Mouse (Mus musculus): ENCODE measurements at regions not wholly inside any gene's neighbourhood (a gene's known extent, or its start where the extent isn't known, plus 50 kb on each side); places are given as distances from the start of the nearest gene placed in this dataset.

DNA sequence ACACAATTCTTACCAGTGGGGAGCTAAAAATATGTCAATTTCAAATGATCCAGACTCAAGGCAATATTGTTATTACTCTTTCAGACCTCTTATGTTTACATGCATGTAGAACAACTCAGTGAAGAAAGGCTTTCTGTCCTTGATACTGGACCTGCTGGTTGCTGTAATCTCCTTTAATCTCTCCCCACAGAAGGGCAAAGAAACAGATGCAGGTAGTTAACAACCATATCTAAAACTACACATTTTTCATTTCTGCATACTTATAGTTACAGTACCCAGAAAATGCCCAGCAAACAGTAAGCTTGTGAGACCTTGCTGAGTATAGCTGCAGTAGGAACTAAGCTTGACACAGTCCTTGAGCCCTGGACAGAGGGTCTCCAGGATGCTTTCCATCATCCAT is 585.1 kb upstream of the Stxbp6 start:
- Histone ChIP-seq H3K4me3 (no peak overlapping the region), H3K36me3 (replicated peaks) (no peaks in the 10 kb centered on the region), H3K27ac (replicated peaks) (no peak overlapping the region), H3K27me3 (replicated peaks; ENCODE audit: low read depth, poor library complexity, severe bottlenecking) (no peaks in the 10 kb centered on the region), H3K9me3 (no peaks in the 10 kb centered on the region), H3K4me1 (no peaks in the 10 kb centered on the region)
- DNase-seq (ENCODE audit: low spot score): no peak

DNA sequence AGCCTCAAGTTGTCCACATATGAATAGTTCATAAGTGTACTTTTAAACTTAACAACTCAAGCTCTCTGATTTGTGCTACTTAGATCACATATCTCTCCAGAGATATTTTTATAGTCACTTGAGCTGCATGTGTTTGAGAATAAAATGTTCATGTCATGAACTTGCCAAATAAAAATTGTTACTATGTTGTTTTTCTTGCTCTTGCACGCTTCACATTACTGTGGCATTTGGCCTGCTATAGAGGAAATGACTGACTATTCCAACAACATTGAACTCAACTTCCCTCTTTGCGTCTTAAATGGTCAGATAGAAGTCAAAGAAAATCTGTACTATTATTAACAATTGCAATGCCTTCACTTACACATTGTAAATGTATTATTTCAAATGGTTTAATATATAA is 582.1 kb upstream of the Stxbp6 start:
- no peaks in the 10 kb centered on the region for H3K4me1 ChIP-seq
- no peaks in the 10 kb centered on the region for H3K9me3 ChIP-seq
- no peaks in the 10 kb centered on the region for H3K27me3 ChIP-seq (replicated peaks; ENCODE audit: low read depth, poor library complexity, severe bottlenecking)
- no peaks in the 10 kb centered on the region for H3K36me3 ChIP-seq (replicated peaks)
- DNase-seq (ENCODE audit: low spot score): no peak
- no peak overlapping the region for H3K27ac ChIP-seq (replicated peaks)
- H3K4me3 ChIP-seq: no peak overlapping the region
- WGBS: 84% methylated on average over 2 of the region's 2 CpGs

- Histone ChIP-seq H3K9me3 (no peaks in the 10 kb centered on the region), H3K27ac (replicated peaks) (no peak overlapping the region), H3K4me1 (no peaks in the 10 kb centered on the region), H3K27me3 (replicated peaks; ENCODE audit: low read depth, poor library complexity, severe bottlenecking) (no peaks in the 10 kb centered on the region), H3K4me3 (no peak overlapping the region), H3K36me3 (replicated peaks) (no peaks in the 10 kb centered on the region)
- DNase-seq (ENCODE audit: low spot score): no peak
- 87% methylated on average over 4 of the region's 4 CpGs for WGBS
Observed at GRCm38 (mm10) chr12:45648654-45649053, 574.1 kb upstream of the Stxbp6 start.

DNA sequence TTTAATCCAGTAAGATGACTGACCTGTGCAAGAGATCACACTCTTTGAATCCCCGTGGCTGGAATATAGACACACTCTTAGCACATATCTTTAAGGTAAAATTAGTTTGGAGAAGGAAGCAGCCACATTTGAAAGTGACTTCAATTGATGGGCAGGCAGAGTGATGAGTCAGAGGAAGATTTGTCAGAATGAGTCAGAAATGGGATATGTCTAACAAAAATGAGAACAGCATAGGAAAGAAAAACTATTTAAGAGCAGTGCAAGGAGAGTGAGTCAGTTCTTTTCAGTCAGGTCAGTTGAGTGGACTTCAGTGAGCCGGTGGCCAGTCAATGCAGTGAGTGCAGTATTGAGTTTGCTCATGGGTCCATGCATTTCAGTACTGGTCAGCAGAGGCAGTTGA is 569.7 kb upstream of the Stxbp6 start:
- DNase-seq (ENCODE audit: low spot score): no peak
- Histone ChIP-seq H3K27me3 (replicated peaks; ENCODE audit: low read depth, poor library complexity, severe bottlenecking) (no peaks in the 10 kb centered on the region), H3K9me3 (no peaks in the 10 kb centered on the region), H3K27ac (replicated peaks) (no peak overlapping the region), H3K4me1 (no peaks in the 10 kb centered on the region), H3K4me3 (no peak overlapping the region), H3K36me3 (replicated peaks) (no peaks in the 10 kb centered on the region)
- 90% methylated on average over 2 of the region's 2 CpGs for WGBS

DNA sequence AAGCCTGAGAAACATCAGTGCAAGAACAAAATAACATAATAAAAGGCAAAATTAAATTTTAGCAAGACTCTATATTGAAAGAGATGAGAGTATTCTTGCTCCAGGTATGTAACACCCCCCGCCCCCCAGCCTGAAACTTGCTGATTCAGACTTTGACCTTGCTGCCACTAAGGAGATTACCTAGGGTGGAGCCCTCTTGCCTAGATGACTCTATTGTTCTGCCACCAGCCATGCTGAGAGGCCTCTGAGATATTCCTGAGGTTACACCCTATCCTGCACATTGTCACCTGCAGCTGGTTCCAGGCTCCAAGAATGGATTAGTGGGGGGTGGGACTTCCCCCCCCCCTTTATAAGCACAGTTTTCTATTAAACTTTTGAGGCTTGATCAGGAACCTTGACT is 548.3 kb upstream of the Stxbp6 start:
- DNase-seq (ENCODE audit: low spot score): no peak
- H3K4me3 ChIP-seq: no peak overlapping the region
- no peaks in the 10 kb centered on the region for H3K4me1 ChIP-seq
- no peaks in the 10 kb centered on the region for H3K27me3 ChIP-seq (replicated peaks; ENCODE audit: low read depth, poor library complexity, severe bottlenecking)
- no peaks in the 10 kb centered on the region for H3K9me3 ChIP-seq
- H3K36me3 ChIP-seq (replicated peaks): no peaks in the 10 kb centered on the region
- WGBS: 79% methylated on average over 1 of the region's 1 CpGs
- no peak overlapping the region for H3K27ac ChIP-seq (replicated peaks)

- no peaks in the 10 kb centered on the region for H3K9me3 ChIP-seq
- no peak overlapping the region for H3K27ac ChIP-seq (replicated peaks)
- H3K36me3 ChIP-seq (replicated peaks): no peaks in the 10 kb centered on the region
- no peaks in the 10 kb centered on the region for H3K4me1 ChIP-seq
- DNase-seq (ENCODE audit: low spot score): no peak
- no peak overlapping the region for H3K4me3 ChIP-seq
- no peaks in the 10 kb centered on the region for H3K27me3 ChIP-seq (replicated peaks; ENCODE audit: low read depth, poor library complexity, severe bottlenecking)
Observed at GRCm38 (mm10) chr12:45620056-45620455, 545.5 kb upstream of the Stxbp6 start.

DNA sequence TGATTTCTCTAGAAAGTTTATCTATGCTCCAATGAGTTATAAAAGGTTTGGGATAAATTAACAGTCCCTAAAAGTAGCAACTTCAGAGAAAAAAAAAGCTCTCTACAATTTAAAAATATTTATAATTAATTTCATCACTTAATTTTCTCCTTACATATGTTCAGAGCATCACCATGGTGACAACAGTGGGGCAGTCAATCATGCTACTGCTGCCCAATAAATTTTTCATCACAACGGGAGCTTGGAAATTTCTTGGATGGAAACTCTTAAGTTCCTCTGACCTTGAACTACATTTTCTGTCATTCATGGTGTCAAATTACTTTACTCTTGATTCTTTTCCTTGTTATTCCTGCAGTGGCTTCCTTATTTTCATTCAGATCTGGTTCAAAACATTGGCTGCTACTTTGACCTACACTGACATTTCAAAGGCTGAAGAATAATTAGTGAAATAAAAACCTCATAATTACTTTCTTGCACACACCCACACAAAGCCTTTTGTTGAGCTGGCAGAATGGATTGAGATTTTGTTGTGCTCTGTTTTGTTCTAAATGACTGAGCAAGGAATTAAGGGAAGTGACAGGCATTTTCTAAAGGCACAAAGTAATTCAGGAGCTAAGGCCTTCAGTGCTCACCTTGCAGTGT is 540.1 kb upstream of the Stxbp6 start:
- Histone ChIP-seq H3K36me3 (replicated peaks) (no peaks in the 10 kb centered on the region), H3K4me3 (no peak overlapping the region), H3K4me1 (peaks cover 4% of the 10 kb centered on the region; the same call in 1 of the 2 replicates), H3K9me3 (no peaks in the 10 kb centered on the region), H3K27ac (replicated peaks) (no peak overlapping the region), H3K27me3 (replicated peaks; ENCODE audit: low read depth, poor library complexity, severe bottlenecking) (no peaks in the 10 kb centered on the region)
- DNase-seq (ENCODE audit: low spot score): no peak
- WGBS: 27% methylated on average over 1 of the region's 1 CpGs

- no peak for DNase-seq (ENCODE audit: low spot score)
- H3K4me3 ChIP-seq: no peak overlapping the region
- H3K27ac ChIP-seq (replicated peaks): no peak overlapping the region
- H3K36me3 ChIP-seq (replicated peaks): no peaks in the 10 kb centered on the region
- peaks cover 4% of the 10 kb centered on the region; the same call in 1 of the 2 replicates for H3K4me1 ChIP-seq
- no peaks in the 10 kb centered on the region for H3K27me3 ChIP-seq (replicated peaks; ENCODE audit: low read depth, poor library complexity, severe bottlenecking)
- no peaks in the 10 kb centered on the region for H3K9me3 ChIP-seq
Observed at GRCm38 (mm10) chr12:45614074-45614473, 539.6 kb upstream of the Stxbp6 start.

DNA sequence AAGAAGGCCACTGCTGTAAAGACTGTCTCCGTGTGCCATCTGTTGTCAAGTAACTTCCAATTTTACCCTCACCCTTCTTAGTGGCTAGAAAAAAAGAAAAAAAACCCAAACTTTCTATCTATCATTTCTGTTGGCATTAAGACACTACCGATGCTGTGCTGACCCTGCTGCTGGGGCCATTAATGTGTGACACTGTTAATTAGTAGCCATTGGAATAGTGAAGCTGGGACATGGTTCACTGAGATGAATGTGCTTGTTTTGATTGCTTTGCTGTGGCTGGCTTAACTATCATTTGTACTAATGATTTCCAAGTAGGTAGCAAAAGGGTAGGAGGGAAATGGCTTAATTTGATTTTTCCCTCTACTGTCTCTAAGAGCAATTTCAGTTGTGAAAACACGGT is 524.9 kb upstream of the Stxbp6 start:
- 83% methylated on average over 3 of the region's 3 CpGs for WGBS
- DNase-seq (ENCODE audit: low spot score): no peak
- no peak overlapping the region for H3K4me3 ChIP-seq
- no peaks in the 10 kb centered on the region for H3K36me3 ChIP-seq (replicated peaks)
- 0 out of 2 replicates have a peak, but pooled peaks cover 4% of the 10 kb centered on the region for H3K4me1 ChIP-seq
- H3K9me3 ChIP-seq: no peaks in the 10 kb centered on the region
- H3K27me3 ChIP-seq (replicated peaks; ENCODE audit: low read depth, poor library complexity, severe bottlenecking): no peaks in the 10 kb centered on the region
- no peak overlapping the region for H3K27ac ChIP-seq (replicated peaks)

DNA sequence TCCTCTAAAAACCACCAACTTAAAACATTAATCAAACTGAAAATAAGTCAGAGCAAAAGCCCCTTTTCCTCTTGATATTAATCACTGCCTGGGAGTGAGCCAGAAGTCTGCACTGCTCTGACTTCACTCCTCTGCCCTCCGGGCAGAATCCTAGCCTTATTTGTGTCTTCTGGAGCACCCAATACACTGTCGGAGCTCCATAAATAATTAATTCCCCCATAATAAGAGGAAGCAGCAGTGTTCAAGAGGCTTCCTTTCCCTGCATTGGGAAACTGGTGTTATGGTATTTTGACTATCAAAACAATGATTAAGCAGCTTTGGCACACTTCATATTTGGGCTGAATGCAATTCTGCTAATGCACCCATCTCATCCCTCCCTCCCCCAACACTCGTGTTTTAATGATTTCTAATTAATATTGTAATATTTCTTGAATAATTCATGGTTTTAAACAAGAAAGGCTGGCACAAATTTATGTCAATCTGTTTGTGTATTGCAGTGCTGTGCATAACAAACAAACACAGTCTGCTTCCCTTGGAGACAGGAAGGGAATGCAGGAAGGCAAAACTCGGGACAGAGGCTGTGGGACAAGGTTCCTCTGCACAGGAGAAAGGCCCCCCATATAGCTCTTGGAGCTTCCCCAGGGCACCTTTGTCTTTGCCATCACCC is 523.5 kb upstream of the Stxbp6 start:
- Histone ChIP-seq H3K4me3 (no peak overlapping the region), H3K27ac (replicated peaks) (no peak overlapping the region), H3K4me1 (0 out of 2 replicates have a peak, but pooled peaks cover 4% of the 10 kb centered on the region), H3K36me3 (replicated peaks) (no peaks in the 10 kb centered on the region), H3K27me3 (replicated peaks; ENCODE audit: low read depth, poor library complexity, severe bottlenecking) (no peaks in the 10 kb centered on the region), H3K9me3 (no peaks in the 10 kb centered on the region)
- DNase-seq (ENCODE audit: low spot score): no peak
- 67% methylated on average over 4 of the region's 4 CpGs for WGBS

DNA sequence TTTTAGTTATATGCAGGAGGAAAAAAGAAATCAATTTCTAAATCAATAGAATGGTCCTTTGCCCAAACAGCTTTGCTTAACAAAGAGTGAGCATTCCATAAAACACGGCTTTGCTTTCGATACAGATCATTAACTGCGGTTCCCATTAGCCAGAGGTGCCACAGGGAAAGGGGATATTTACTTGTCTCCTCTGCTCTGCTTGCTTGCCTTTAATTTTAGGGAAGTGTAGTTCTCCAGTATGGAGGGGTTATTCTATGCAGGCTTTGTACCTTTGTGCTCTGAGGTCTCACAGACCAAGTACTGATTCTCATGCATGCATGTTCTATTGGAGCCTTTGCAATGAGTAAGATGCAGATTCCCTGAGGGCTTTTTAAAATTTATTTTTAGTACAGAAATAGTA is 520.2 kb upstream of the Stxbp6 start:
- H3K4me3 ChIP-seq: no peak overlapping the region
- no peak for DNase-seq (ENCODE audit: low spot score)
- WGBS: 86% methylated on average over 3 of the region's 3 CpGs
- no peaks in the 10 kb centered on the region for H3K9me3 ChIP-seq
- H3K27ac ChIP-seq (replicated peaks): no peak overlapping the region
- H3K27me3 ChIP-seq (replicated peaks; ENCODE audit: low read depth, poor library complexity, severe bottlenecking): no peaks in the 10 kb centered on the region
- 0 out of 2 replicates have a peak, but pooled peaks cover 4% of the 10 kb centered on the region for H3K4me1 ChIP-seq
- no peaks in the 10 kb centered on the region for H3K36me3 ChIP-seq (replicated peaks)

DNA sequence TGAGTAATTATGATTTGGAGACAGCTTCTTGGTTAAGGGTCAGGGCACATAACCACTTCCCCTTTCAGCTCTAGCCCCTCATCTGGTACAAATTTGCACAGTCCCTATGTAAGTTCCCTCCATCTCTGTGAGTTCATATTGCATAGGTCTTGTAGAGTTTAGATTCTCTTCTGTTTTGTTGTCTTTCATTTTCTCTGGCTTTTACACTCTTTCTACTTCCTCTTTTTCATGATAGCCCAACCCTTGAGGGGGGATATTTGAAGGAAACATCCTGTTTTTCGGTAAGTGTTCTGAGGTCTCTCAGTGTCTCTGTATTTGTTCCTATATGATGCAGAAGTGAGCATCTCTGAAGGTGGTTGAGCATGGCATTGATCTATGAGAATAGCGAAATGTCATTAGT is 515.7 kb upstream of the Stxbp6 start:
- Histone ChIP-seq H3K4me1 (no peaks in the 10 kb centered on the region), H3K27me3 (replicated peaks; ENCODE audit: low read depth, poor library complexity, severe bottlenecking) (no peaks in the 10 kb centered on the region), H3K9me3 (no peaks in the 10 kb centered on the region), H3K27ac (replicated peaks) (no peak overlapping the region), H3K4me3 (no peak overlapping the region), H3K36me3 (replicated peaks) (no peaks in the 10 kb centered on the region)
- WGBS: 90% methylated on average over 2 of the region's 2 CpGs
- no peak for DNase-seq (ENCODE audit: low spot score)

GRCm38 (mm10) chr12:45585763-45586162 is 511.3 kb upstream of the Stxbp6 start:
- Histone ChIP-seq H3K27ac (replicated peaks) (no peak overlapping the region), H3K27me3 (replicated peaks; ENCODE audit: low read depth, poor library complexity, severe bottlenecking) (no peaks in the 10 kb centered on the region), H3K4me1 (no peaks in the 10 kb centered on the region), H3K9me3 (no peaks in the 10 kb centered on the region), H3K36me3 (replicated peaks) (no peaks in the 10 kb centered on the region), H3K4me3 (no peak overlapping the region)
- 86% methylated on average over 4 of the region's 4 CpGs for WGBS
- no peak for DNase-seq (ENCODE audit: low spot score)
